ENCODE assay signal across 18 mouse cellular contexts in the genomic region with DNA sequence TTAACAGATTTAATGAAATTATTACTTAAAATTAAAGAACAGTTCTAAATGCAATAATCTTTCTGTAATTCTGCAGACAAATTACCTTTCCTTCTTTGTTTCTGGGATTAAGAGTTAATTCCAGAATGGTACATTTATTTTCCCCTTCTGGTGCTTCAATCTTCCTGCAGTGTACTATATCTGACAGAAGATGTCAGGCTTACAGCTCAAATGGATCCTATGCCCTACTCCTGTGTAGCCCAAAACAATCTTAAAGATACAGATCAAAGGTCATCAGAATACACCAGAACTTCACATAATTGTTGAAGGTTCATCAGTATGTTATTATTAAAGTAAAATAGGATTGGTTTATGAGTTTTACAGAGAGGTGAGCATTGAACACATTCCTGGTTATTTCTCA.
DNase-seq lines count a peak whose midpoint lies in the region; ATAC-seq and TF ChIP-seq lines count a peak whose summit lies in the region.
"Had no signal": no experiment of that assay in that cellular context is flagged by ENCODE, and none has a peak within 500 bp of the region (broad histone marks: within the 10 kb centered on the region; RNA-seq: fewer than 3 reads in every experiment).

No protein-coding gene starts in this region.

- no peaks in the 10 kb centered on the region for H3K36me3 ChIP-seq in intestine, postnatal 0 days (ENCODE audit: control insufficient read depth, insufficient read depth)
- no peaks in the 10 kb centered on the region for H3K36me3 ChIP-seq in intestine, embryonic 15.5 days
- no peaks in the 10 kb centered on the region for H3K36me3 ChIP-seq in E14TG2a.4 (ENCODE audit: insufficient read depth, low read length)
- no peaks in the 10 kb centered on the region for H3K36me3 ChIP-seq in midbrain, embryonic 12.5 days
- H3K36me3 ChIP-seq: embryonic facial prominence, embryonic 15.5 days; G1E; heart, embryonic 15.5 days; limb, embryonic 13.5 days had no signal

- no peaks in the 10 kb centered on the region for H3K4me1 ChIP-seq in intestine, postnatal 0 days (replicated peaks; ENCODE audit: control insufficient read depth, insufficient read depth, low read length)
- H3K4me1 ChIP-seq in intestine, embryonic 15.5 days (replicated peaks), result no peaks in the 10 kb centered on the region
- no peaks in the 10 kb centered on the region for H3K4me1 ChIP-seq in E14TG2a.4 (replicated peaks; ENCODE audit: low read depth, low read length)
- H3K4me1 ChIP-seq in midbrain, embryonic 12.5 days, result no peaks in the 10 kb centered on the region
- H3K4me1 ChIP-seq: embryonic facial prominence, embryonic 15.5 days; heart, embryonic 15.5 days; limb, embryonic 13.5 days had no signal

- H3K27ac ChIP-seq in intestine, postnatal 0 days (ENCODE audit: low read depth, low read length), result no peak overlapping the region
- H3K27ac ChIP-seq in intestine, embryonic 15.5 days, result no peak overlapping the region
- H3K27ac ChIP-seq in midbrain, embryonic 12.5 days (replicated peaks), result no peak overlapping the region
- H3K27ac ChIP-seq: embryonic facial prominence, embryonic 15.5 days; gastrocnemius, adult 2 months; heart, embryonic 15.5 days; limb, embryonic 13.5 days had no signal

- TF ChIP-seq CTCF in intestine, postnatal 0 days (IDR thresholded peaks at IDR 0.05; ENCODE audit: low read depth), result peak; percentile 59
- peak; percentile 11; the same call in 1 of the 2 replicates for TF ChIP-seq CTCF in E14TG2a.4 (conservative IDR thresholded peaks at IDR 0.05; ENCODE audit: low read length)

- H3K4me2 ChIP-seq in intestine, postnatal 0 days (replicated peaks; ENCODE audit: low read depth), result no peak overlapping the region
- H3K4me2 ChIP-seq in intestine, embryonic 15.5 days (replicated peaks), result no peak overlapping the region
- H3K4me2 ChIP-seq in midbrain, embryonic 12.5 days (replicated peaks), result no peak overlapping the region
- H3K4me2 ChIP-seq: embryonic facial prominence, embryonic 15.5 days; heart, embryonic 15.5 days; limb, embryonic 13.5 days had no signal

- ATAC-seq in intestine, postnatal 0 days, result no peak
- ATAC-seq in intestine, embryonic 15.5 days, result no peak
- ATAC-seq in midbrain, embryonic 12.5 days (ENCODE audit: low FRiP score, low read depth), result 0 out of 2 replicates have a peak, but pooled peaks have one; percentile 58
- ATAC-seq: activated CD4-positive, CD25-positive, alpha-beta regulatory T cell, adult 4 months; intestine, embryonic 16.5 days had no signal

- DNase-seq in 416B (ENCODE audit: low read depth), result peak; percentile 5
- no peak for DNase-seq in ovary, postnatal 36 days (ENCODE audit: low spot score)
- no peak for DNase-seq in gastrocnemius, adult 8-10 months (ENCODE audit: low spot score in 2 of 2)
- no peak for DNase-seq in layer of hippocampus, postnatal 10 days (ENCODE audit: low spot score in 2 of 2)
- DNase-seq: cerebellum, postnatal 25 days; gastrocnemius, adult 2 months; lung, adult 18-20 months; thymus, postnatal 14 days had no signal

- H3K27me3 ChIP-seq in intestine, postnatal 0 days (replicated peaks; ENCODE audit: control insufficient read depth, insufficient read depth, low read length), result no peaks in the 10 kb centered on the region
- no peaks in the 10 kb centered on the region for H3K27me3 ChIP-seq in intestine, embryonic 15.5 days (replicated peaks)
- no peaks in the 10 kb centered on the region for H3K27me3 ChIP-seq in E14TG2a.4 (ENCODE audit: insufficient read depth, low read length)
- H3K27me3 ChIP-seq in midbrain, embryonic 12.5 days, result no peaks in the 10 kb centered on the region
- H3K27me3 ChIP-seq: embryonic facial prominence, embryonic 15.5 days; heart, embryonic 15.5 days; limb, embryonic 13.5 days had no signal

- H3K4me3 ChIP-seq in intestine, postnatal 0 days (ENCODE audit: low read depth, low read length), result no peak overlapping the region
- no peak overlapping the region for H3K4me3 ChIP-seq in intestine, embryonic 15.5 days (replicated peaks)
- no peak overlapping the region for H3K4me3 ChIP-seq in E14TG2a.4 (replicated peaks; ENCODE audit: low read length)
- no peak overlapping the region for H3K4me3 ChIP-seq in midbrain, embryonic 12.5 days
- H3K4me3 ChIP-seq: embryonic facial prominence, embryonic 15.5 days; gastrocnemius, adult 2 months; heart, embryonic 15.5 days; limb, embryonic 13.5 days had no signal

- H3K9me3 ChIP-seq in intestine, postnatal 0 days (ENCODE audit: control insufficient read depth), result no peaks in the 10 kb centered on the region
- no peaks in the 10 kb centered on the region for H3K9me3 ChIP-seq in intestine, embryonic 15.5 days
- H3K9me3 ChIP-seq in E14TG2a.4 (ENCODE audit: low read length), result no peaks in the 10 kb centered on the region
- H3K9me3 ChIP-seq in midbrain, embryonic 12.5 days, result no peaks in the 10 kb centered on the region
- H3K9me3 ChIP-seq: embryonic facial prominence, embryonic 15.5 days; G1E; heart, embryonic 15.5 days; limb, embryonic 13.5 days had no signal

- H3K9ac ChIP-seq in intestine, postnatal 0 days (ENCODE audit: low read depth, low read length), result no peak overlapping the region
- H3K9ac ChIP-seq in intestine, embryonic 15.5 days, result no peak overlapping the region
- no peak overlapping the region for H3K9ac ChIP-seq in midbrain, embryonic 12.5 days (replicated peaks)
- H3K9ac ChIP-seq: embryonic facial prominence, embryonic 15.5 days; heart, embryonic 15.5 days; limb, embryonic 13.5 days had no signal
